Mouse (Mus musculus) C2C12 (cell line): Measurements from ENCODE around the gene Abr. TPM values are rescaled to one million over a fixed set of nuclear protein-coding genes. Genes with fewer than 3 reads are reported as not detected.

Experiments used
- H3K27me3 ChIP-seq: one replicate; pipeline ENCODE4 v1.6.1; 2011; ENCODE audit not compliant: control insufficient read depth, insufficient read depth, insufficient read length
- H3K36me3 ChIP-seq: one replicate; pipeline ENCODE4 v1.6.1; 2011; ENCODE audit not compliant: control insufficient read depth, insufficient read depth
- H3K4me3 ChIP-seq: one replicate; pipeline ENCODE4 v1.5.1; 2011; ENCODE audit warnings: mild to moderate bottlenecking, control low read depth; ENCODE audit not compliant: poor library complexity, insufficient read depth, severe bottlenecking
- H3K79me2 ChIP-seq: one replicate; pipeline ENCODE4 v1.6.1; 2011; ENCODE audit not compliant: control insufficient read depth, insufficient read depth
- H3K79me3 ChIP-seq: one replicate; pipeline ENCODE4 v1.6.1; 2011; ENCODE audit warnings: low read depth, control low read depth
- H3ac ChIP-seq: one replicate; pipeline ENCODE3; 2011; ENCODE audit warnings: low read depth; ENCODE audit not compliant: control insufficient read depth, insufficient read length
- CEBPB ChIP-seq: IDR thresholded peaks from one replicate; pipeline ENCODE4 v1.6.1; 2011; ENCODE audit warnings: low read depth, mild to moderate bottlenecking, control low read depth, moderate library complexity
- CTCF ChIP-seq: IDR thresholded peaks from one replicate; pipeline ENCODE4 v1.5.1; 2011; ENCODE audit not compliant: control insufficient read depth, insufficient read depth, insufficient read length
- FOSL1 ChIP-seq: IDR thresholded peaks from one replicate; pipeline ENCODE4 v1.8.0; 2011; ENCODE audit warnings: mild to moderate bottlenecking, low read length; ENCODE audit not compliant: poor library complexity, insufficient read depth, severe bottlenecking
- MAX ChIP-seq: IDR thresholded peaks from one replicate; pipeline ENCODE4 v1.6.1; 2011; ENCODE audit warnings: mild to moderate bottlenecking, control low read depth
- MYOD1 ChIP-seq: IDR thresholded peaks from one replicate; pipeline ENCODE4 v1.6.1; 2011; ENCODE audit warnings: low read depth; ENCODE audit not compliant: control insufficient read depth, insufficient read length
- MYOG ChIP-seq: IDR thresholded peaks from one replicate; pipeline ENCODE4 v1.6.1; 2011; ENCODE audit not compliant: control insufficient read depth, insufficient read length; ENCODE audit errors: extremely low read depth
- USF1 ChIP-seq: IDR thresholded peaks from one replicate; pipeline ENCODE4 v1.6.1; 2011; ENCODE audit warnings: low read depth, mild to moderate bottlenecking, control low read depth, moderate library complexity
- polyA plus RNA-seq: library from polyadenylated mRNA; unstranded; fragments of >200 nt; fragmentation: generic; extraction: Trizol; gene quantifications from one replicate; pipeline ENCODE4 v1.2.1, GENCODE M21; 2012; ENCODE audit warnings: missing spikeins

The Abr gene
- polyA plus RNA-seq, 1 experiment, result 72.8 TPM

DNA sequence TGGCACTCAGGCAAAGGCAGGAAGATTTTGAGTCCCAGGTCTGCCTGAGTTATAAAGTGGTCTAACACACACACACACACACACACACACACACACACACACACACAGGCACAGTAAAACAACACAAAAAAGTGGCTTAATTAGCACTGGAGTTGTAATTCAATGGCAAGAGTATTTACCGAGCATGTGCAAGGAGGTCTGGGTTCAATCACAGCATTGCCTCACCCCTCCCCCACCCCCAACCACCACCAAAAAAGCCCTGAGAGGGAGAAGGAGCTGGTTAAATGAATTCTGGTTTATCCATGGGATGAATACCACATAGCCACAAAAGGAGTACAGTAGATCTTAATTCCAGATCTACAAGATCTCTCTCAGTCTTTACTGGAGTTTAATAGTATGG, 122.1 kb downstream of the Abr start:
- Histone ChIP-seq H3ac (no peak overlapping the region), H3K4me3 (no peak overlapping the region)

DNA sequence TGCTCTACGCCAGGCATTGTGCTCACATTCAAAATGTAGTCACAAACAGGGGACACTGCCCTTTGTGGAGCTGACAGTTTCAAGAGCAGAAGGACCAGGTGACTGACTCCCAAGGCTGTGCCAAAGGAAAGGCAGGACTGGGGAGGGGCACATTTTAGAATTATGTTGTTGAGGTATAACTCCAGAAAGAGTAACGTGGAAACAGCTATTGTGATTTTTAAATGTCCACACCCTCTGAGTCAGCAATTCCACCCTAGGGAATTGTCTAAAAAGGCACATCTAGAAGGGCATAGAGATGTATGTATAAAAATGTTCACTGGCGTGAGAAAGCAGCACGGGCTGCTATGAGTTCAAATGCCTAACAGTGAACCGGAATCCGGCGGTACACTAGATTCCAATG, 122.5 kb downstream of the Abr start:
- no peak for TF ChIP-seq MYOD1
- TF ChIP-seq MYOG, result no peak
- no peak for TF ChIP-seq CTCF
- no peak for TF ChIP-seq FOSL1
- no peak for TF ChIP-seq MAX
- no peak for TF ChIP-seq CEBPB
- TF ChIP-seq USF1, result no peak

More for the DNA sequence above, 122.1 kb downstream of the Abr start:
- Histone ChIP-seq H3K79me2 (peaks cover 84% of the 10 kb centered on the region), H3K27me3 (no peaks in the 10 kb centered on the region), H3K36me3 (no peaks in the 10 kb centered on the region), H3K79me3 (peaks cover 27% of the 10 kb centered on the region)
- no peak for TF ChIP-seq CTCF
- no peak for TF ChIP-seq MAX
- no peak for TF ChIP-seq FOSL1
- no peak for TF ChIP-seq CEBPB
- TF ChIP-seq MYOD1, result no peak
- no peak for TF ChIP-seq MYOG
- no peak for TF ChIP-seq USF1

DNA sequence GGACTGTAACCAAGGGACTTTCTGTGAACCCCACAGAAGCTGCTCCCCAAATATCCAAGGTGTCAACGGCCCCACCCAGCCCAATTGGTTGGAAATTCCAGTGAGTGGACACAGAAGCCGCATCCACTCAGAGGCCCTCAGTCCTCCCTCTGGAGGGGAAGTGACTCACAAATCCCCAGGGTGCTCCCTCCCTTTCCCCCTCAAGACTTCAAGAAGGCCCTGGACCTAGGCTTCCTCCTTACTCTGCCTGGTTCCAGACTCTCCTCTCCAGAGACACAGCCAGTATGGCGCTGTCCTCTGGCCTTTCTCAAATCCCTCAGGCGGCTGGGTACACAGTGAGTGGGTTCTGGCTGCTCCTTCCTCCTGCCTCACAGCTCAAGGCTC, 124.4 kb downstream of the Abr start:
- Histone ChIP-seq H3K79me2 (peaks cover 84% of the 10 kb centered on the region), H3K79me3 (peaks cover 38% of the 10 kb centered on the region), H3ac (peak overlapping the region; percentile 41), H3K36me3 (no peaks in the 10 kb centered on the region), H3K4me3 (no peak overlapping the region), H3K27me3 (no peaks in the 10 kb centered on the region)
- TF ChIP-seq MYOD1 (no peak), USF1 (no peak), FOSL1 (peak; percentile 60), MAX (peak; percentile 59)

More for the DNA sequence above, 122.5 kb downstream of the Abr start:
- H3K4me3 ChIP-seq, result no peak overlapping the region
- peaks cover 27% of the 10 kb centered on the region for H3K79me3 ChIP-seq
- H3K27me3 ChIP-seq, result no peaks in the 10 kb centered on the region
- H3ac ChIP-seq, result no peak overlapping the region
- no peaks in the 10 kb centered on the region for H3K36me3 ChIP-seq
- peaks cover 84% of the 10 kb centered on the region for H3K79me2 ChIP-seq

DNA sequence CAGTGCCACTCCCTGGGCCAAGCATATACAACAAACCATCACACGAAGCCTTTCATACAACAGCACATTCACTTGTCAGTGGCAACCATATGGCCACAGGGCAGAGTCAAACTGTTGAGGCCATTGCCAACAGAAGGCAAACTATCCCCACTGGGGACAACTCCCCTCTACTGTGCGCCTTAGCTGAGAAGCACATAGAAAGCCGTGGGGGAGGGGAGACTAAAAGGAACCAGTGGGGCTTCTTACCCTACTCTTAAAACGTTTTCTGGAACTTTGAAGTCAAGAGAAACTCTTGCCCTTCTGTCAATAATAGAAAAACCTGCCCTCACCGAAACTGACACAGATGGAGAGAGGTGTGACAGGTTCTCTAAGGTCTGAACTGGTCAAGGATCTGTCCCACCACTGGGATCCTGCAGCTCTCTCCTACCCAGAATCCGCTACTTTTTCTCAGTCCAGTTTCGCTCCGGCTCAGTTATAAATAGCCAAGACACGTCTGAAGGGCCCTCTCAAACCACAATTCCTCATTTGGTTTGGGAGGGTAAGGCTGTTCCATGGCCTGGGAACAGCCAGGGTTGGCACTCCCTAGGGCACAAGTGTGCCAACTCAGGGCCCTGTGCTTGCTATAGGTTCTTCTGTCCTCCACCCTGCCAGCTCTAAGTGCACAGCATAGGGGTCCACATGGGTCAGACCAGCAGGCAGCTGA, 124.9 kb downstream of the Abr start:
- no peaks in the 10 kb centered on the region for H3K27me3 ChIP-seq
- H3K4me3 ChIP-seq, result no peak overlapping the region
- TF ChIP-seq CTCF (no peak), MYOG (no peak), FOSL1 (no peak), MYOD1 (no peak), USF1 (no peak)
- H3K79me2 ChIP-seq, result peaks cover 84% of the 10 kb centered on the region
- no peaks in the 10 kb centered on the region for H3K36me3 ChIP-seq
- H3ac ChIP-seq, result peak overlapping the region; percentile 37
- peaks cover 43% of the 10 kb centered on the region for H3K79me3 ChIP-seq

DNA sequence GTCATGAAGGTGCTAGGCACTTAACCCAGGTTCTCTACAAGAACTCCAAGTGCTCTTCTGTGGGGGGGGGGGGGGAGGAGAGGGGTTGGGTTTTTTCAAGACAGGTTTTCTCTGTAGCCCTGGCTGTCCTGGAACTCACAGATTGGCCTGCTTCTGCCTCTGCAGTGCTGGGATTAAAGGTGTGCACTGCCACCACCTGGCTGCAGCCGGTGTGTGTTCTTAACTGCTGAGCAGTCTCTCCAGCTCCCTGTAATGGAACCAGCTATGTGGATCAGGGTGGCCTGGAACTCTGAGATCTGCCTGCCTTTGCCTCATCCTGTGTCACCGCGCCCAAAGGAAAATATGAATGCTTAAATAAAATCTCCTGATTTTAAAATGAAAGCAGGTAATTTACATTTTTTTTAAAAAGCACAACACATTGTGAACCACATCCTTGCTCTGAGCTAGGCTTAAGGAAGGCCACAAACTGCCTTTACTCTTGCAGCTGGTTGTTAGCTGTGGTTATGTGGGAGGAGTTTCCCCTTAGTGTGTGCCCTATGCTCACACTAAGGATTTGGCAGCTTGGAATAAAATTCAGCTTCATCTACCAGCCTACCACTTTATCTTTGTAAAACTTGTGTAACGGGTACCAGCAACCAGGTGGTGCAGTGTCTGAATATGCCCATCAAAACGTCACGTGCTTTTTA, 125.9 kb downstream of the Abr start:
- no peak overlapping the region for H3K4me3 ChIP-seq
- H3K79me3 ChIP-seq, result peaks cover 51% of the 10 kb centered on the region
- H3K27me3 ChIP-seq, result no peaks in the 10 kb centered on the region
- peaks cover 91% of the 10 kb centered on the region for H3K79me2 ChIP-seq
- no peak overlapping the region for H3ac ChIP-seq
- no peak for TF ChIP-seq FOSL1
- peak; percentile 53 for TF ChIP-seq CTCF
- no peak for TF ChIP-seq MYOG
- H3K36me3 ChIP-seq, result peaks cover 5% of the 10 kb centered on the region
